Mouse (Mus musculus): ENCODE data around the gene Pdgfd. TPM values are rescaled to one million over a fixed set of nuclear protein-coding genes. Genes with fewer than 3 reads are reported as not detected.
"Not testable (repeated sequence)": the region's sequence is repeated elsewhere in the genome, so short reads cannot be mapped to it uniquely, and the experiment has no call there.

Pdgfd gene
- polyA plus RNA-seq, 1 experiment, result 4.6 TPM

DNA sequence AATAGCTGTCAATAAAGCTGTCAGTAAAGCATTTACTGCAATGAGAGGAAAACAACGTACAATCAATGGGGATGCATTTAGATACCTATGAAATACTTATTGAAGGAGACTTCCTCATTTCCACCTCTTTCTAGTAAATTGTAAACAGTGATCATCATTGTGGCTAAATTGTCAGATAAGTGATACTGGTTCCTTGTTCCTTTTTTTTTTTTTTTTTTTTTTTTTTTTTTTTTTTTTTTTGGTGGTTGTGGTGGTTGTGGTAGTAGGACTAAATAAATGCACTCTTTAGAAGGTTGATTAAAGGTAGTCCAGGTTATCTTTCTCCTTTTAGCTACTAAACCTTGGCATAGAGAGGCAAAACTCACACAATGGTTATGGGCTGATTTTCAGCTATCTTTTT is 25.0 kb downstream of the Pdgfd start:
- Histone ChIP-seq H3K27ac (ENCODE audit: insufficient read depth, low read depth, low read length) (no peak overlapping the region), H3K27me3 (replicated peaks; ENCODE audit: control insufficient read depth, insufficient read depth, low read length) (no peaks in the 10 kb centered on the region), H3K36me3 (ENCODE audit: control insufficient read depth, insufficient read depth, low read length) (no peaks in the 10 kb centered on the region), H3K4me3 (ENCODE audit: insufficient read depth, low read depth, low read length) (no peak overlapping the region), H3K4me1 (ENCODE audit: control insufficient read depth, insufficient read depth, low read length) (no peaks in the 10 kb centered on the region)
- DNase-seq, result no peak
- TF ChIP-seq CTCF (conservative IDR thresholded peaks at IDR 0.05; ENCODE audit: insufficient read depth, insufficient read length, low read depth, low read length) (no peak), POLR2A (IDR thresholded peaks at IDR 0.05; ENCODE audit: low read depth, low read length) (no peak)
- 78% methylated on average over 1 of the region's 1 CpGs for WGBS

DNA sequence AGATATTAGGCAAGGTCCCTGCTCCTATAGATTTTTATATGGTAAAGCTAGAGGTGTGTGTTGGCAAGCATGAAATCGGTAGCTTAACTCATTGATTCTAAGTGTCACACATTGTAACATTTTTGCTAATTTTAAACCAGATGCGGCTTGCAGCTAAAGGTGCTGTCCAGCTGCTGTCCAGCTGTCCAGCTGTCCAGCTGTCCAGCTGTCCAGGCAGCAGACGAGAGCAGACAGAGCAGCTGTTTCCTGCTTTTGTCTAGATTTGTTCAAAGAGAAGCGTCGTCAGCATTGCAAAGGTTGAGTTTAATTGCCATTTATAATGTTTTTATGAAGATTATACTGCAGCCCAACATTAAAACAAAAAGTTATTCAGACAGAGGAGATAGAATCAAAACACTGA is 44.5 kb downstream of the Pdgfd start:
- Histone ChIP-seq H3K36me3 (ENCODE audit: control insufficient read depth, insufficient read depth, low read length) (no peaks in the 10 kb centered on the region), H3K4me1 (ENCODE audit: control insufficient read depth, insufficient read depth, low read length) (no peaks in the 10 kb centered on the region), H3K27me3 (replicated peaks; ENCODE audit: control insufficient read depth, insufficient read depth, low read length) (no peaks in the 10 kb centered on the region), H3K4me3 (ENCODE audit: insufficient read depth, low read depth, low read length) (no peak overlapping the region), H3K27ac (ENCODE audit: insufficient read depth, low read depth, low read length) (no peak overlapping the region)
- TF ChIP-seq POLR2A (IDR thresholded peaks at IDR 0.05; ENCODE audit: low read depth, low read length) (no peak), CTCF (conservative IDR thresholded peaks at IDR 0.05; ENCODE audit: insufficient read depth, insufficient read length, low read depth, low read length) (no peak)
- no peak for DNase-seq
- 61% methylated on average over 5 of the region's 5 CpGs for WGBS

DNA sequence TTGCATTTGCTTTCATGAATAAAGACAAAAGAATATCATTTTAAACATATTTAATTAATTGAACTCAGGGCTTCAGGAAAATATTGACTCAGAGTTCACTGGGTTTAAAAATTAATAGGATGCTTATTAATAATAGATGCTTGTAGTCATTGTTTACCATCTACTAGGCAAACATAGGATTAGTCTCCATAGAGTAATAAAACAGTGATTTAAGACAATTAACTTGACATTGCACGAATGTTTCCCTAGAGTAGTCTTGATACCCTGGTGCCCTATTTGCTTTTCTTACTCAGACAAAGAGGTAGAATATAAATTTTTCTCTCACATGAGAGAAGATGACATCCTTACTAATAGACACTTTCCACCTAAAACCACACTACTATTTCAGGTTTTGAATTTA is 49.1 kb downstream of the Pdgfd start:
- Histone ChIP-seq H3K4me3 (ENCODE audit: insufficient read depth, low read depth, low read length) (no peak overlapping the region), H3K27ac (ENCODE audit: insufficient read depth, low read depth, low read length) (no peak overlapping the region), H3K36me3 (ENCODE audit: control insufficient read depth, insufficient read depth, low read length) (no peaks in the 10 kb centered on the region), H3K4me1 (ENCODE audit: control insufficient read depth, insufficient read depth, low read length) (no peaks in the 10 kb centered on the region), H3K27me3 (replicated peaks; ENCODE audit: control insufficient read depth, insufficient read depth, low read length) (no peaks in the 10 kb centered on the region)
- DNase-seq, result no peak
- TF ChIP-seq POLR2A (IDR thresholded peaks at IDR 0.05; ENCODE audit: low read depth, low read length) (no peak), CTCF (conservative IDR thresholded peaks at IDR 0.05; ENCODE audit: insufficient read depth, insufficient read length, low read depth, low read length) (no peak)
- WGBS, result 24% methylated on average over 1 of the region's 1 CpGs

DNA sequence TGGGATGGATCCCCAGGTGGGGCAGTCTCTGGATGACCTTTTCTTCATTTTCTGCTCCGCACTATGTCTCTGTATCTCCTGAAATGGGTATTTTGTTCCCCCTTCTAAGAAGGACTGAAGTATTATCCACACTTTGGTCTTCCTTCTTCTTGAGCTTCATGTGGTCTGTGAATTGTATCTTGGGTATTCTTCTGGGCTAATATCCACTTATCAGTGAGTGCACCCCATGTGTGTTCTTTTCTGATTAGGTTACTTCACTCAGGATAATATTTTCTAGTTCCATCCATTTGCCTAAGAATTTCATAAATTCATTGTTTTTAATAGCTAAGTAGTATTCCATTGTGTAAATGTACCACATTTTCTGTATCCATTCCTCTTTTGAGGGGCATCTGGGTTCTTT is 67.6 kb downstream of the Pdgfd start:
- H3K4me3 ChIP-seq (ENCODE audit: insufficient read depth, low read depth, low read length); H3K27ac ChIP-seq (ENCODE audit: insufficient read depth, low read depth, low read length); H3K4me1 ChIP-seq (ENCODE audit: control insufficient read depth, insufficient read depth, low read length); H3K36me3 ChIP-seq (ENCODE audit: control insufficient read depth, insufficient read depth, low read length); H3K27me3 ChIP-seq (replicated peaks; ENCODE audit: control insufficient read depth, insufficient read depth, low read length); DNase-seq: not testable (repeated sequence)
- WGBS, result 97% methylated on average over 1 of the region's 1 CpGs

DNA sequence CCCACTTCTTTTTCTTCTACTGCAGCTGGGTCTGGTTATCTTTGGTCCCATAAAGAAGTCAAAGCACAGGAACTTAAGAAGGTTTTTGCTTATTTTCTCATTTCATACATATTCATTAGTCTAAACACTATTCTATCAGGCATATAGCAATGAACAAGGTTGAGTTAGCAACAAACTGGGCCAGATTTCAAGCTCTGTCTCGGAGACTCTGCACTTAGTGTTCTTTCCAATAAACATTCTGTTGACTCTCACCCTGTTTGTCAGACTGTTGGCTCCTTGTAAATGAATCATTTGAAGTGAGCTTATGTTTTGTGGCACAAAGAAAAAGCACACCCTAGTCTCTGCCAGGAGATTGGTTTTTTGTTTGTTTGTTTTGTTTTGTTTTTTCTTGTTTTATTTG is 81.9 kb downstream of the Pdgfd start:
- Histone ChIP-seq H3K4me1 (ENCODE audit: control insufficient read depth, insufficient read depth, low read length) (no peaks in the 10 kb centered on the region), H3K4me3 (ENCODE audit: insufficient read depth, low read depth, low read length) (no peak overlapping the region), H3K27ac (ENCODE audit: insufficient read depth, low read depth, low read length) (no peak overlapping the region), H3K36me3 (ENCODE audit: control insufficient read depth, insufficient read depth, low read length) (no peaks in the 10 kb centered on the region), H3K27me3 (replicated peaks; ENCODE audit: control insufficient read depth, insufficient read depth, low read length) (no peaks in the 10 kb centered on the region)
- 54% methylated on average over 1 of the region's 1 CpGs for WGBS
- DNase-seq, result peak; percentile 8
- TF ChIP-seq POLR2A (IDR thresholded peaks at IDR 0.05; ENCODE audit: low read depth, low read length) (no peak), CTCF (conservative IDR thresholded peaks at IDR 0.05; ENCODE audit: insufficient read depth, insufficient read length, low read depth, low read length) (no peak)

DNA sequence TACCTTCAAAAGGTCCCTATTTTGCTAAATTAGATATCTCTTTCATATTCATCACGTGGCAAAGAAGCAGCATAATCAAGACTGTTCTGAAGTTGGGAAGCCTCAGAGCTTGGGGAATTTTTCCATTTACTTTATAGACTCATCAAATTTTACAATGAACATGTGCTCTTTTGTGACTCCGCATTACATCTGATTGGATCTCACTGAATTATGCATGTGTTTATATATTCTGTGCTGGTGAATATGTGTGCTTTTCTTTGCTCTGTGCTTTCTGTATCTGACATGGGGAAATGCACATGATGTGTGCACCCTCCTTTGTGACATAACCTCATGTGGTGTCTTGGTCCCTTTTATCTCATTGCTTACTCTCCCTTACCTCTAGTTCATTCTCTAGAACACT is 83.6 kb downstream of the Pdgfd start:
- no peaks in the 10 kb centered on the region for H3K4me1 ChIP-seq (ENCODE audit: control insufficient read depth, insufficient read depth, low read length)
- H3K36me3 ChIP-seq (ENCODE audit: control insufficient read depth, insufficient read depth, low read length), result no peaks in the 10 kb centered on the region
- no peak overlapping the region for H3K27ac ChIP-seq (ENCODE audit: insufficient read depth, low read depth, low read length)
- WGBS, result 91% methylated on average over 2 of the region's 2 CpGs
- DNase-seq, result no peak
- H3K4me3 ChIP-seq (ENCODE audit: insufficient read depth, low read depth, low read length), result no peak overlapping the region
- TF ChIP-seq POLR2A (IDR thresholded peaks at IDR 0.05; ENCODE audit: low read depth, low read length) (no peak), CTCF (conservative IDR thresholded peaks at IDR 0.05; ENCODE audit: insufficient read depth, insufficient read length, low read depth, low read length) (no peak)
- no peaks in the 10 kb centered on the region for H3K27me3 ChIP-seq (replicated peaks; ENCODE audit: control insufficient read depth, insufficient read depth, low read length)

DNA sequence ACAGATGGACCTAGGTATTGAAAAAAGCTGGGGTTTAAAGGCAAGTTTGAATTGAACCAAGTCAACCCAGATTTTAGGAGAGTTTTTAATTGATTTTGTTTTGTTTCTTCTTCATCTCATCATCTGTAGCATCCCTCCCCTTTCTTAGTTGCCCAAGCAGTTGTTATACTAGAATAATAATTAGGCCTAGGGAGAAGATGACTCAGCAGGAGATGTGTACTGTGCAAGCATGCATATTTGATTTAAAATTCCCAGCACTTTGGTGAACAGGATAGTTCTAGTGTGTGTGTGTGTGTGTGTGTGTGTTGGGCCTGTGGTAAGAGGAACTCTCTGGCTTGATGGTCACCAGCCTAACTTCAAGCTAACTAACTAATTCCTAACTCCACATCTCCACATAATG is 88.7 kb downstream of the Pdgfd start:
- no peak for DNase-seq
- Histone ChIP-seq H3K27ac (ENCODE audit: insufficient read depth, low read depth, low read length) (no peak overlapping the region), H3K27me3 (replicated peaks; ENCODE audit: control insufficient read depth, insufficient read depth, low read length) (no peaks in the 10 kb centered on the region), H3K36me3 (ENCODE audit: control insufficient read depth, insufficient read depth, low read length) (no peaks in the 10 kb centered on the region), H3K4me1 (ENCODE audit: control insufficient read depth, insufficient read depth, low read length) (no peaks in the 10 kb centered on the region), H3K4me3 (ENCODE audit: insufficient read depth, low read depth, low read length) (no peak overlapping the region)
- TF ChIP-seq POLR2A (IDR thresholded peaks at IDR 0.05; ENCODE audit: low read depth, low read length), result no peak
- no peak for TF ChIP-seq CTCF (conservative IDR thresholded peaks at IDR 0.05; ENCODE audit: insufficient read depth, insufficient read length, low read depth, low read length)

DNA sequence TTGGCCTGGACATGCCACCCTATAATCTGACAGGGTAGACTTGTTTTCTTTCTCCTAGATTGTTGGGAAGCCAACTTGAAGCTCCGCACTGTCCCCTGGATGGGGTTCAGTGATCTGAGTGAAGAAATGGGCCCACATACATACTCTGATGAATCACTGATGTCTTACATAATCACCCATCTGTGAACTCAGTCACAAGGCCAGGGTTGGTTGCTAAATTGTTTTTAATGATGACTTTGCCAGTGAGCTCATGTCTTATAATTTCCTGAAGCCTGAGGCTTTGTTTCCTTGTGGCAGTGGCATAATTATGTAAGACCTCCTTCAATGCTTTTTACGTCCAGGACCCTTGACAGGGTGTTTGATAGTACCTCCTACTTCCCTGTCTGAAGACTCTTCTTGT is 96.4 kb downstream of the Pdgfd start:
- TF ChIP-seq POLR2A (IDR thresholded peaks at IDR 0.05; ENCODE audit: low read depth, low read length) (no peak), CTCF (conservative IDR thresholded peaks at IDR 0.05; ENCODE audit: insufficient read depth, insufficient read length, low read depth, low read length) (no peak)
- no peak for DNase-seq

More for the DNA sequence above, 96.4 kb downstream of the Pdgfd start:
- Histone ChIP-seq H3K36me3 (ENCODE audit: control insufficient read depth, insufficient read depth, low read length) (no peaks in the 10 kb centered on the region), H3K4me1 (ENCODE audit: control insufficient read depth, insufficient read depth, low read length) (no peaks in the 10 kb centered on the region; the same call in 1 of the 2 replicates), H3K27ac (ENCODE audit: insufficient read depth, low read depth, low read length) (no peak overlapping the region), H3K27me3 (replicated peaks; ENCODE audit: control insufficient read depth, insufficient read depth, low read length) (no peaks in the 10 kb centered on the region), H3K4me3 (ENCODE audit: insufficient read depth, low read depth, low read length) (no peak overlapping the region)
- 79% methylated on average over 2 of the region's 2 CpGs for WGBS

All from kidney, adult 2 months (tissue).